ENCODE assay signal across 18 mouse cellular contexts in the genomic region with DNA sequence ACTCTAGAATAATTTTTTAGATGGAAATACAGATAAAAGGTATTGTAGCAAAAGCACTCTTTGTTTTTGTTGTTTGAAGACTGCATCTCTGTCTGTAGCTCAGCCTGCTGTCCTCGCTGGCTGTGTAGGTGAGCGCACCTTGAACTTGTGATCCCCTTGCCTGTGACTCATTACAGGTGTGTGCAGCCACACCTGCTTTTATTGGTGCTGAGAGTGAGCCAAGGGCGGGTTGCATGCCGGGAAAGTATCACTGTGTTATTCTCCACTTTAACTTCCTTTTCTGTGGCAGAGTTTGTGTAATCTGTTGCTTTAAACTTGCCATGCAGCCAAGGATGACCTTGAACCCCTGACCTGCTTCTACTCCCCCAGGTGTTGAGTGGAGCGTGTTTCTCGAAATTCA. TPM values are rescaled to one million over a fixed set of nuclear protein-coding genes. Genes with fewer than 3 reads are reported as not detected.
DNase-seq lines count a peak whose midpoint lies in the region; ATAC-seq and TF ChIP-seq lines count a peak whose summit lies in the region.
"Had no signal": no experiment of that assay in that cellular context is flagged by ENCODE, and none has a peak within 500 bp of the region (broad histone marks: within the 10 kb centered on the region; RNA-seq: fewer than 3 reads in every experiment).

No protein-coding gene starts in this region.

- H3K4me3 ChIP-seq in liver, adult 2 months (ENCODE audit: insufficient read depth, low read depth, low read length) = no peak overlapping the region
- H3K4me3 ChIP-seq in intestine, embryonic 14.5 days (ENCODE audit: low read depth, low read length) = no peak overlapping the region
- H3K4me3 ChIP-seq in intestine, postnatal 0 days (ENCODE audit: low read depth, low read length) = no peak overlapping the region
- no peak overlapping the region for H3K4me3 ChIP-seq in stomach, embryonic 16.5 days (replicated peaks; ENCODE audit: low read length)
- no peak overlapping the region for H3K4me3 ChIP-seq in left cerebral cortex, adult 2 months
- H3K4me3 ChIP-seq: embryonic facial prominence, embryonic 12.5 days; forebrain, embryonic 15.5 days; heart, embryonic 13.5 days had no signal

- TF ChIP-seq POLR2A in liver, adult 2 months (IDR thresholded peaks at IDR 0.05; ENCODE audit: extremely low read depth, insufficient read depth, low read length) = no peak

- no peak for TF ChIP-seq CTCF in liver, adult 2 months (IDR thresholded peaks at IDR 0.05; ENCODE audit: low read depth, low read length)
- no peak for TF ChIP-seq CTCF in intestine, postnatal 0 days (IDR thresholded peaks at IDR 0.05; ENCODE audit: low read depth)
- no peak for TF ChIP-seq CTCF in left cerebral cortex, adult 2 months (IDR thresholded peaks at IDR 0.05)

- peaks cover 9% of the 10 kb centered on the region for H3K4me1 ChIP-seq in liver, adult 2 months (ENCODE audit: control insufficient read depth, insufficient read depth, low read length)
- H3K4me1 ChIP-seq in intestine, embryonic 14.5 days (replicated peaks; ENCODE audit: control insufficient read depth, insufficient read depth, low read length) = no peaks in the 10 kb centered on the region
- H3K4me1 ChIP-seq in intestine, postnatal 0 days (replicated peaks; ENCODE audit: control insufficient read depth, insufficient read depth, low read length) = no peaks in the 10 kb centered on the region
- H3K4me1 ChIP-seq in stomach, embryonic 16.5 days (ENCODE audit: control insufficient read depth, insufficient read depth, low read length) = no peaks in the 10 kb centered on the region
- H3K4me1 ChIP-seq: embryonic facial prominence, embryonic 12.5 days; forebrain, embryonic 15.5 days; heart, embryonic 13.5 days had no signal

- H3K9ac ChIP-seq in liver, adult 2 months (ENCODE audit: low read depth, low read length) = no peak overlapping the region
- H3K9ac ChIP-seq in intestine, embryonic 14.5 days (ENCODE audit: low read length) = no peak overlapping the region
- H3K9ac ChIP-seq in intestine, postnatal 0 days (ENCODE audit: low read depth, low read length) = no peak overlapping the region
- H3K9ac ChIP-seq in stomach, embryonic 16.5 days (ENCODE audit: low read length) = no peak overlapping the region
- H3K9ac ChIP-seq: embryonic facial prominence, embryonic 12.5 days; forebrain, embryonic 15.5 days; heart, embryonic 13.5 days had no signal

- intact Hi-C loops in left cerebral cortex, adult 2 months (cut with DNase I) = no loop called here

- no peaks in the 10 kb centered on the region for H3K27me3 ChIP-seq in liver, adult 2 months (ENCODE audit: control insufficient read depth, insufficient read depth, low read length)
- no peaks in the 10 kb centered on the region for H3K27me3 ChIP-seq in intestine, embryonic 14.5 days (replicated peaks; ENCODE audit: control insufficient read depth, insufficient read depth, low read length)
- no peaks in the 10 kb centered on the region for H3K27me3 ChIP-seq in intestine, postnatal 0 days (replicated peaks; ENCODE audit: control insufficient read depth, insufficient read depth, low read length)
- H3K27me3 ChIP-seq in stomach, embryonic 16.5 days (ENCODE audit: control insufficient read depth, insufficient read depth, low read length) = no peaks in the 10 kb centered on the region
- H3K27me3 ChIP-seq: embryonic facial prominence, embryonic 12.5 days; forebrain, embryonic 15.5 days; heart, embryonic 13.5 days had no signal

- H3K4me2 ChIP-seq in intestine, embryonic 14.5 days (ENCODE audit: low read length) = no peak overlapping the region
- H3K4me2 ChIP-seq in intestine, postnatal 0 days (replicated peaks; ENCODE audit: low read depth) = no peak overlapping the region
- no peak overlapping the region for H3K4me2 ChIP-seq in stomach, embryonic 16.5 days (ENCODE audit: low read depth, low read length)
- H3K4me2 ChIP-seq: embryonic facial prominence, embryonic 12.5 days; forebrain, embryonic 15.5 days; heart, embryonic 13.5 days had no signal

- peaks cover 25% of the 10 kb centered on the region; the same call in 1 of the 2 replicates for H3K36me3 ChIP-seq in liver, adult 2 months (ENCODE audit: control insufficient read depth, insufficient read depth, low read length)
- H3K36me3 ChIP-seq in intestine, embryonic 14.5 days (ENCODE audit: control insufficient read depth, insufficient read depth, low read length) = peaks cover 45% of the 10 kb centered on the region
- peaks cover 73% of the 10 kb centered on the region for H3K36me3 ChIP-seq in intestine, postnatal 0 days (ENCODE audit: control insufficient read depth, insufficient read depth)
- H3K36me3 ChIP-seq in stomach, embryonic 16.5 days (ENCODE audit: control insufficient read depth, insufficient read depth, low read length) = peaks cover 5% of the 10 kb centered on the region; the same call in 1 of the 2 replicates

- no peaks in the 10 kb centered on the region for H3K9me3 ChIP-seq in intestine, embryonic 14.5 days (ENCODE audit: control insufficient read depth, low read length)
- H3K9me3 ChIP-seq in intestine, postnatal 0 days (ENCODE audit: control insufficient read depth) = no peaks in the 10 kb centered on the region
- no peaks in the 10 kb centered on the region for H3K9me3 ChIP-seq in stomach, embryonic 16.5 days (replicated peaks; ENCODE audit: control insufficient read depth, low read length)
- H3K9me3 ChIP-seq: embryonic facial prominence, embryonic 12.5 days; forebrain, embryonic 15.5 days; heart, embryonic 13.5 days had no signal

- peak; percentile 58 for DNase-seq in liver, adult 2 months (ENCODE audit: extremely low read depth, low read depth, low spot score)
- DNase-seq in liver = no peak
- DNase-seq in intestine, embryonic 14.5 days (ENCODE audit: low spot score) = peak; percentile 53
- no peak for DNase-seq in spleen, adult 12 weeks (ENCODE audit: low spot score)
- DNase-seq in left cerebral cortex, adult 2 months (ENCODE audit: extremely low spot score in 1 of 2, low spot score in 2 of 2) = no peak
- DNase-seq in thymus, postnatal 36 days = no peak
- DNase-seq: adrenal gland, adult 8-10 months; cerebellum, adult 11 months; cerebellum, adult 8-10 months; cerebellum, postnatal 25 days; gastrocnemius, postnatal 36 days; heart, adult 11 months; heart, postnatal 36 days had no signal

- peak overlapping the region; percentile 15; the same call in 1 of the 2 replicates for H3K27ac ChIP-seq in liver, adult 2 months (replicated peaks; ENCODE audit: insufficient read depth, low read depth, low read length)
- H3K27ac ChIP-seq in intestine, embryonic 14.5 days (ENCODE audit: low read depth) = no peak overlapping the region
- H3K27ac ChIP-seq in intestine, postnatal 0 days (ENCODE audit: low read depth, low read length) = peak overlapping the region; percentile 82
- 0 out of 2 replicates have a peak overlapping the region, but pooled peaks have one; percentile 29 for H3K27ac ChIP-seq in stomach, embryonic 16.5 days (ENCODE audit: low read length)
- no peak overlapping the region for H3K27ac ChIP-seq in left cerebral cortex, adult 2 months
- H3K27ac ChIP-seq: embryonic facial prominence, embryonic 12.5 days; forebrain, embryonic 15.5 days; heart, embryonic 13.5 days had no signal

- H3K79me2 ChIP-seq in liver, adult 2 months (ENCODE audit: control insufficient read depth, insufficient read depth, low read length) = peaks cover 7% of the 10 kb centered on the region; the same call in 1 of the 2 replicates

- ATAC-seq in intestine, embryonic 14.5 days (replicated peaks; ENCODE audit: low FRiP score, low TSS enrichment, low read depth) = peak; percentile 86
- ATAC-seq in intestine, postnatal 0 days = peak; percentile 97
- peak; percentile 83; the same call in 1 of the 2 replicates for ATAC-seq in stomach, embryonic 16.5 days (ENCODE audit: insufficient read depth, low FRiP score)
- ATAC-seq: forebrain, embryonic 15.5 days had no signal

- WGBS in liver, adult 2 months = 31% methylated on average over 6 of the region's 6 CpGs
- 76% methylated on average over 6 of the region's 6 CpGs for WGBS in intestine, embryonic 14.5 days
- 42% methylated on average over 6 of the region's 6 CpGs for WGBS in intestine, postnatal 0 days
- 67% methylated on average over 6 of the region's 6 CpGs for WGBS in stomach, embryonic 16.5 days

RNA-seq across cellular contexts. Expression of a gene that starts 28.5 kb away (rescaled TPM):
- 46.2 and 54.8 TPM in 2 replicates for total RNA-seq in liver, adult 2 months (2014; rRNA removed)
- polyA plus RNA-seq in liver, adult 2 months (2012; rRNA removed) = 11.6 and 13.7 TPM in 2 replicates
- polyA plus RNA-seq in intestine, embryonic 14.5 days (2014; fragmentation: Nextera tagmentation; extraction: Ambion mirVana) = 19.9 and 21.5 TPM in 2 replicates
- 32.4 and 36.6 TPM in 2 replicates for polyA plus RNA-seq in intestine, postnatal 0 days (2015; fragmentation: Nextera tagmentation; extraction: Ambion mirVana)
- 11.0 and 12.3 TPM in 2 replicates for polyA plus RNA-seq in stomach, embryonic 16.5 days (2015; fragmentation: Nextera tagmentation; extraction: Ambion mirVana)
- 10 to 100 TPM; 30.5 to 36.7 TPM for total RNA-seq in left cerebral cortex, adult 2 months (2021)

RNA-seq across cellular contexts. Expression of a gene that starts 31.3 kb away (rescaled TPM):
- 159 and 205 TPM in 2 replicates for total RNA-seq in liver, adult 2 months (2014; rRNA removed)
- 209 and 211 TPM in 2 replicates for polyA plus RNA-seq in liver, adult 2 months (2012; rRNA removed)
- polyA plus RNA-seq in intestine, embryonic 14.5 days (2014; fragmentation: Nextera tagmentation; extraction: Ambion mirVana) = 103 and 108 TPM in 2 replicates
- 197 and 204 TPM in 2 replicates for polyA plus RNA-seq in intestine, postnatal 0 days (2015; fragmentation: Nextera tagmentation; extraction: Ambion mirVana)
- polyA plus RNA-seq in stomach, embryonic 16.5 days (2015; fragmentation: Nextera tagmentation; extraction: Ambion mirVana) = 92.8 and 103 TPM in 2 replicates
- total RNA-seq in left cerebral cortex, adult 2 months (2021) = 100 to 1,000 TPM; 119 to 131 TPM

Comparison
In these comparisons a context has a peak if more than half of its experiments do, and no peak if none do; other contexts are left out.
1. DNase-seq: peak in liver, adult 2 months (single experiment) and intestine, embryonic 14.5 days (single experiment); none in liver (single experiment), spleen, adult 12 weeks (single experiment), left cerebral cortex, adult 2 months (0 of 2) and thymus, postnatal 36 days (0 of 2).
2. H3K27ac ChIP-seq: peak in liver, adult 2 months (single experiment), intestine, postnatal 0 days (single experiment) and stomach, embryonic 16.5 days (single experiment); none in intestine, embryonic 14.5 days (single experiment) and left cerebral cortex, adult 2 months (single experiment).
3. Peak in every context shown above with its lines, with median percentiles within 50 percentile points of each other: ATAC-seq.